Mouse (Mus musculus) G1E (cell line): ENCODE data around the gene Reln.

Experiments used
- CTCF ChIP-seq: IDR thresholded peaks from 2 replicates; pipeline ENCODE4 v1.5.1; 2012; ENCODE audit warnings: low read depth, low read length, inconsistent platforms, mixed read lengths
- GATA2 ChIP-seq: IDR thresholded peaks from 2 replicates; pipeline ENCODE4 v1.6.1; 2012; ENCODE audit warnings: low read depth, low read length, inconsistent platforms, borderline replicate concordance
- TAL1 ChIP-seq: conservative IDR thresholded peaks from 2 replicates; pipeline ENCODE4 v1.6.1; 2012; ENCODE audit warnings: low read depth, low read length, inconsistent platforms, mixed read lengths

DNA sequence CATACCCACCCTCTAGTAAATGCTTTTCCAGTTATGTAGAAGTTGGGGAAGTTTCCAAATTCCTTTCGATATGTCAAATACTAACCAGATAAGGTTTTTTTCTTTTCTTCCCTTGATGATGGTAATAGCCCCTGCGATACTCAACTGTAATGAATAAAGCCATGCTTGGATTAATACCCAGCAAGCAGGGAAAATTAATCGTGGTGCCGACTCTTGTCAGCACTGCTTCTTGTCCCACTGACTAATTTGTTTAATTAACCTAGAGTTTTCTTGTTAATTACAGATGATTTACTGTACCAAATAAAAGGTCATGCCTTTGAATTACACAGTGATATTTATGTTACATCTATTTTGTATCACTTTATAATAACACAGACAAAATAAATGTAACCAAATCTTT is 65.3 kb downstream of the Reln start:
- TF ChIP-seq CTCF, result no peak
- no peak for TF ChIP-seq TAL1
- TF ChIP-seq GATA2, result no peak
